Mouse (Mus musculus) ZHBTc4 (cell line): ENCODE measurements around the gene Skor1.

Experiments
- DNase-seq: peaks from one replicate; pipeline ENCODE4 v3.0.0-alpha.2; 2011; ENCODE audit warnings: low read depth, low spot score

The Skor1 gene

DNA sequence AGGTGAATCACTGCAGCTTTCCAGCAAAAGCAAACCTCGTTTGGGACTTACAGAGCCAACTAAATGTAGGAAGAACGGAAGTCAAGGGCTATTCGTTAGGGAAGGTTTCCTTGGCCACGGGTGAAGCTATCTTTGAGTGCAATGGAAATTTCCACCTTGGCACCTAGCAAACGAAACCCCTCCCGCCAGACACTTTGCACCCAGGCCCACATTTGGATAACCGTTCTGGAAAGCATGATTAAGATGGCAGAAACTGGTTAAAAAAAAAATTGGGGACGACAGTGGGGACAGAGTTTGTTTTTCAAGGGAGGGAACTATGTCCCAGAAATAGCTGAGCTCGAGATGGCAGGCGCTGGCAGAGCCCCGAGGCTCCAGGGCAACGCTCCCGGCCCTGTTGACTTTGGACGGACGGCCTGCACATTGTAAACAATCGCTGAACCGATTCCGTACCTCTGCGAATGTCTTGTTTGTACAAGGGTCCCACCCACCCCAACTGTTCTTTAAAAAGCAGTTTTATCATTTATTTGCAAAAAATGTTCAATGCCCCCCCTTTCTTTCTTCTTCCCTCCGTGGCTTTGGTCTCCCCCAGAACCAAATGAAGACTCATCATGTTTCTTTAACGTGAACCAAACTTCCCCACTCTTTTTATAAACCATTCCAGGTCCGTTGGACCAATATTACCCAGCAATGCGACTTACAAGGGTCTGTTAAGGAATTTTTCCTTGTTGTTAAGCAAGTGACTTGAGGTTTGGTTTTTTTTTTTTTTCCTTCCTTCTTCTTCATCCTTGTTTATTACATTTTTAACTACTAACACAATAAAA, 57.5 kb downstream of the Skor1 start:
- no peak for DNase-seq

DNA sequence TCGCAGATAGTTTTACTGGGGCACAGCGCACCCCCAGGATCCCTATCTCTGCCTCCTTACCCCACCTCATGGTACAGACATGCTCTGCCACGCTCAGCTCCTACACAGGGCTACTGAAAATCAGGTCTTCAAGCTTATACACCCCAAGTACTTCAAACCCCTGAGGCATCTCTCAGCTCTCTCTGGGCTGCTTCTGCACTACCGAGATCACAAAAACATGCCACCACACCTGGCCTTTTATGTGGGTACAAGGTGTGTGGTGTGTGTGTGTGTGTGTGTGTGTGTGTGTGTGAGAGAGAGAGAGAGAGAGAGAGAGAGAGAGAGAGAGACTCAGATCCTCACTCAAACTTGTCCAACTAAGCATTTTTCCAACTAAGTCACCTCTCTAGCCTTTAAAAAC, 59.6 kb downstream of the Skor1 start:
- DNase-seq: no peak
